Mouse (Mus musculus) left cerebral cortex, adult 8-10 months (tissue): ENCODE results near the gene Rps25. TPM values are rescaled to one million over a fixed set of nuclear protein-coding genes. Genes with fewer than 3 reads are reported as not detected.
"Not testable (repeated sequence)": the region's sequence is repeated elsewhere in the genome, so short reads cannot be mapped to it uniquely, and the experiment has no call there.

Source experiments
- DNase-seq, 2 experiments: peaks; one replicate each; pipeline ENCODE4 v3.0.0; 2022; ENCODE audit warnings: low spot score in 2 of 2
- total RNA-seq, 4 experiments: library from RNA; stranded (reverse); gene quantifications; 2 replicates each; pipeline ENCODE4 v1.2.4; 2022

The Rps25 gene
- total RNA-seq, 4 experiments from 2014 or later, result 768 to 851 (median 802) TPM

DNA sequence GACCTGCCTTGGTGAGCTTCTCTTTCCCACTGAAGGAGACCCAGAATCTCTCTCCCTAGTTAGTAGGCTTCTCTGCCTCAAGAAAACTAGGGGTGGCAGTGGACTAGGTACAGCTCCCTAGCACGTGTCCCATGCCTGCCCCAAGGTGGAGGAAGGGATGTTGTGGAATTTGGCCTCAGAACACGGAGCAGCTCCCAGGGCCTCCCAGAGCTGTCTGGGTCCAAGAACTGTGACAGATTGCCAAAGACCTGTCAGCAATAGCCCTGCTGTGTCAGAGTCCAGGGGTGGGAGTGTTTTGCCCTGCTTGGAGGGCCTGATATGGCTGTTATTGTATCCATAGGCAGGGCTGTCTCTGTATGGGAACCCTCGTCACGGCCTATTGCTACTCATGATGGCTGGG, 5.9 kb upstream of the Rps25 start:
- DNase-seq, result no peak

DNA sequence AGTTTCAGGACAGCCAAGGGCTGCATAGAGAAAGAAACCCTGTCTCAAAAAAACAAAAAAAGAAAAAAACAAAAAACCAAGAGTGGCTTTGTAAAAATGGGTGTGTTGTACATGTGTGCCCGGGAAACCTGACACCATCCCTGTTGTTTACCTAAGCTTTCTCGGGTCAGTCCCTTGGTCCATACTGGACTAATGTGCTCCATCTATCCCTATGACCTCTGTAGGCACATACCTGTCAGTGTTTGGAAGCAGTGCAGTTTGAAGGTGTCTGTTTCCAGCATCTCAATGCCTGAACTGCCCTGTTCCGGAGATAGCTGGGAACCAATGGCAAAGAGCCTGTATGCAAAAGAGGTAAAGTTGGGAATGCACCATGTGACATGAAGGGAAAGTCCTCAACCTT, 1.9 kb upstream of the Rps25 start:
- DNase-seq, result no peak

DNA sequence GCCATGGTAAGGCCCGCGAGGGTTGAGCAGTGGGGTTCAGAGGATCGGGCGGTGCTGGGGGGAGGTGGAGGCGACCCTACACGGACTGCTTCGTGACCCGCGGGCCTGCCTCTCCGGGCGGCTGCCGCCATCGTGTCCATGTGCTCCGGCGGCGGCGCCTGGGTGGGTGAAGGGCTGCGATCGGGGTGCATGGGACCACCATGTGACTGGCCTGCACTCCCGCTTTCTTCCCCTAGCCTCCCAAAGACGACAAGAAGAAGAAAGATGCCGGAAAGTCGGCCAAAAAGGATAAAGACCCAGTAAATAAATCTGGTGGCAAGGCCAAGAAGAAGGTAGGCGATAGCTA, 786 bp downstream of the Rps25 start:
- DNase-seq, result no peak

DNA sequence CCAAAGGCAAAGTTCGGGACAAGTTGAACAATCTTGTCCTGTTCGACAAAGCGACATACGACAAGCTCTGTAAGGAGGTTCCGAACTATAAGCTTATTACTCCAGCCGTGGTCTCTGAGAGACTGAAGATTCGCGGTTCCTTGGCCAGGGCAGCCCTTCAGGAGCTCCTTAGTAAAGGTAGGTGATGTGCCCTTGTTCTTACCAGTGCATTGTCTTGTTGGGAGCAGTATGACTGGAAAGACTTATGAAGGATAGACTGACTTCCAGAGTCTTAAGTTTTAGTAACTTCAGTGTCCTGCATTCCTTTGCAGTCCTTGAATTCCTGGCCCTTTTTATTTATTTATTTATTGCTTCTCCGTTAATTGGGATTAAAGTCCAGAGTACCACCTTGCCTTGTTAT, 1.8 kb downstream of the Rps25 start:
- DNase-seq, result not testable (repeated sequence)

DNA sequence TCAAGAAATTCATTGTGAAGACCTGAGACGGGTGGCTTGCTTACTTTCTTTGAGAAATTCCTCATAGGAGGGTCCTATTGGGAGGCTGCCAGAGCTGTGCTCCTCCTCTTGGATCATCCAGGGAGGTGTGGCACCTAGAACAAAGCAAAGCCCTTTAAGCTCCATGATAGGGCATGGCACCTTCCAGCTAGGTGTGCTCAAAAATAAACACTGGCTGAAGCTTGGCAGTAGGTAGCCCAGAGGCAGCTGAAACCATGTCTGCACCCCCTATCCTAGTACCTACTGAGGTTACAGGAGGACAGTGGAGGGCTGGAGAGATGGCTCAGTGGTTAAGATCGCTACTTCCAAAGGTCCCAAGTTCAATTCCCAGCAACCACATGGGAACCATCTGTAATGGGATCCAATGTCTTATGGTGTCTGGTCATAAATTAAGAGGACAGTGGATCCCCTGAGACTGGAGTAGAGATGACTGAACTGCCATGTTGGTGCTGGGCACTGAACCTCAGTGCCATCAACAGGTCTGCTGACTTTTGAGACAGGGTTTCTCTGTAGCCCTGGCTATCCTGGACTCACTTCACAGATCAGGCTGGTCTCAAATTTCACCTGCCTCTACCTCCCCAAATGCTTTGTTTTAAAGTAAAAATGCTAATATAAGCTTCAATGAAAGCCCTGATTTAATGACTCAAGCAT, 3.9 kb downstream of the Rps25 start:
- no peak for DNase-seq

DNA sequence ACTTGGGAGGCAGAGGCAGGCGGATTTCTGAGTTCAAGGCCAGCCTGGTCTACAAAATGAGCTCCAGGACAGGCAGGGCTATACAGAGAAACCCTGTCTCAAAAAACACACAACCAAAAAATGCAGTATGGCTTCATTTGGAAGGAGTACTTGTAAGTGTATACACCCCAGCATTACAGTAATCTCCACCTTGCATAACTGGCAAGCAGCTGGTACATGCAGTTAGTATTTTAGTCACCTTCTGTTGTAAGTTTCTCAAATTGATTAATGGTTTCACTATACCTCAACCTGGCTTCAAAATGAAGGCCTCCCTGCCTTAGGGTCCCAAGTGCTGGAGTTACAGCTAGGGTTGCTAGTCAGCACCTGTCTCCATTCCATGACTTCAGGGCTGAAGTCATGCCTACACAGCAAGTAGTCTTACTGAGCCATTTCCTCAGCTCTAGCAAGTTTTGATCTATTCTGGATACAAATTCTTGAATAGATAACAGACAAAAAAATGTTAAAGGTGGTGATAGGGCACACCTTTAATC, 4.7 kb downstream of the Rps25 start:
- DNase-seq, result no peak

DNA sequence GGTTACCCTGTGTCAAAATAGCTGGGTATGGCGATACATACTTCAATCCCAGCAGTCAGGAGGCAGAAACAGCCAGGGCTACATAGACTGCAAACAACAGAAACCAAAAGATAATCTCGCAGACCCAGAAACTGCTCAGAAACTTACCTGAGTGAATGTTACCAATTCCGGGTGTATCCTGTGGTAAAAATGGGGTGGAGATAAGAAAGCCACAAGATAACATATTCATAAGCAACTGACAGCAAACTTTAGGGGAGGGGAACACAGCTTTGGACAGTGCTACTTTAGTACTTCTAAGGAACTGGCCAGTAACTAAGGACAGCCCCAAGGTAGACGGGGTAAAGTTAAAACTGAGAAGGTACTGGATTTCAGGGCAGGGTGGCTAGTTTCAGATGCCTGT, 5.4 kb downstream of the Rps25 start:
- no peak for DNase-seq

DNA sequence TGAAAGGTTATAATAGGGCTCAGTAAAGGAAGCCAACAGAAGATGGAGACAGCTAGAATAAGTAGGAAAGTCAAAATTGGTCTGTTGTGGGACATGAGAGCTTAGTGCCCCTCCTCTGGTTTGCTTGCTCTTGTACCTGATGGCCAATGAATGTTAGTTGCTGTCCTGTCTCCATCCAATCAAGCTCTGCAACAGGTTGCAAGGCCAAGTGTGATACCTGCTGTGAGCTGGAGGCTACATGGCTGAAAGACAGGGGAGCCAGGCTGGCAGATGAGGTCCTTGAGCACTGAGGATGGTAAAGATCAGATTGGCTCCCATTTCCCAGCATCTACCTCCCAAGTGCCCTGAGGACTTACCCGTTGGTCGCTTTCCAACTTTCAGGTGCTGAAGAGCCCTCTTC, 5.8 kb downstream of the Rps25 start:
- no peak for DNase-seq

DNA sequence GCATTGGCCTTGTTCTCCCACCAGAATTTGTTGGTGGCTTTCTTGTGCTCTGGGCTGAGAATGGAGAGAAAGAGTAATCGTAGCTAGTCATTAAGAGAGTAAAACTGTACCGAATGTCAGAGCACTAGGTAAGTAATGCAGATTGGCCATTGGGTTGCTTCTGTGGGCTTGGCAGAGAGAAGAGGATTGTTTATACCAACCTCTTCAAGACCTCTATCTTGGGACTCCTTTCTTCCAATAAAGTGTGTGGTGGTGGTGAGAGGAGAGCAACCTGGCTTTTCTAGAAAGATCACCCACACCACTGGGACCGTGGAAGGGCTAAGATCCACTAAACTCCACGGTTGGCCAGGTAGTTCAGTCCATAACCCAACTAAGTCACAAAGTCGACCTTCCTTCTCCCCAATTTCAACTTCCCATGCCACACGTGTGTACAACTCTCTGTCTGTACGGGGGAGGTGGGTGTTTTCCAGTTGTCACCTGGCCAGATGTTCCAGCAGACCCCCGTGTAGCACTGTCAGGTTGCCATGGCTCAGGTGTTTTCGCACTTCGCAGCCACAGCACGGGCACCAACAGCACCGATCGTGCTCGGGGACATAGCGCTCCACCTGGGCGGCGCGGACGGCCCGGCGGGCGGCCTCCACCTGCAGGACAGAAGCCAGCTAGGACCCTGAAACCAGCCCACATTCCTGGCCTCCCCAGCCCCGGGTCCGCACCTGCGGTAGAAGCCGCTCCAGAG, 10.4 kb downstream of the Rps25 start:
- DNase-seq, result no peak

DNA sequence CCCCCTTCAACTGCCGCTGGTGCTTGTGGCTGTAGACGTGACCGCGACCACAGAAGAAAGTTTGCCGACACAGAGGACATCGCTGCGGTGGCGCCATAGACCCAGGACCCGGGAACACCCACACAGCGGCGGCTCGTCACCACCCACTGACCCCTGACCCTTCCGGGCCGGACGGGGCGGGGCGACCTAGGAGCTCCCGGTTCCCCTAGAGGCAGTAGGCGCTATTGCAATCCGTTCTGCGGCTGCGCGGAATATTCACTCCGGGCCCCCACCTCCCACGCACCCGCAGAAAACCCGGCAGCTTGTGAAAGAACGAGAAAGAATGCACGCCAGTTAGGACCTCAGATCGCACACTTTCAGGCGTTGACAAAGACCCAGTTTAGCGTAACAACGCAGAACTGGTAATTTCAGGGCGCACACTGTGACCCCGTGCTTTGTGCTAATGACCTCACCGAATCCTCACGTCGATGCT, 11.0 kb downstream of the Rps25 start:
- DNase-seq, result peak; percentile 94 to 96

DNA sequence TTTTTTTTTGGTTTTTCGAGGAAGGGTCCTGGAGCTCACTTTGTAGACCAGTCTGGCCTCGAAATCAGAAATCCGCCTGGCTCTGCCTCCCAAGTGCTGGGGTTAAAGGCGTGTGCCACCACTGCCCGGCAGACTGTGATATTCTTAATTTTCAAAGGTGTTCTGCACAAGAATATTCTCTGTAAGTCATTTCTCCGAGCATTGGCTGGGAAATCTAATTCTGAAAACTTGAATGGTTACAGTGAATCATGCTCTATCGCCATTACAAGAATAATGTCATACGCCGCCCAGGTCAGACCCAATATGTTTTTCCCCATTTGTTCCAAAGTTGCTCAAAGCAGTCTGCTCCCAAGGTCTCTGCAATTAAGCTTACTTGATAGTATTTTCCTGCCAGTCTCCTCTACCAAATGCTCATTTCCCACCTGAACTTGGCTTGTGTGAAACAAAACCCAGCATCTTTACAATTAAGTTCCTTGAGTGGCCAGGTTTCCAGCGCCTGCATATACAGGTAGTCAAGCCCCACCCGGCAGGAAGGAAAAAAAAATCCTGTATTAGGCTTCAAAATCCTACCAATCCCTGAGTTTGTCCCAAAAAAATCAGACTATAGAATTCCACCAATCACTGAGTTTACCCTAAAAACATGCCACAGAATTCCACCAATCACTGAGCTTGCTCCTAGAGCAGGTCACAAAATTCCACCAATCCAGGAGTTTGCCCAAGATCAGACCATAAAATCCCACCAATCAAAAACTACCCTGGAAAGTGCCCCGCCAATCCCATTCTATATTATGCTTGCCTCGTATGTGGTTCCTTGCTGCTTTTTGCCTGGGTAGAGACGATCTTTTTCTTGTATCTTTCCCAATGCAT, 11.8 kb downstream of the Rps25 start, which contains the start of gene Ccdc84:
Gene Ccdc84, minus strand, starts transcription at position 51 of the 867 bp plus-strand sequence.
- no peak for DNase-seq

DNA sequence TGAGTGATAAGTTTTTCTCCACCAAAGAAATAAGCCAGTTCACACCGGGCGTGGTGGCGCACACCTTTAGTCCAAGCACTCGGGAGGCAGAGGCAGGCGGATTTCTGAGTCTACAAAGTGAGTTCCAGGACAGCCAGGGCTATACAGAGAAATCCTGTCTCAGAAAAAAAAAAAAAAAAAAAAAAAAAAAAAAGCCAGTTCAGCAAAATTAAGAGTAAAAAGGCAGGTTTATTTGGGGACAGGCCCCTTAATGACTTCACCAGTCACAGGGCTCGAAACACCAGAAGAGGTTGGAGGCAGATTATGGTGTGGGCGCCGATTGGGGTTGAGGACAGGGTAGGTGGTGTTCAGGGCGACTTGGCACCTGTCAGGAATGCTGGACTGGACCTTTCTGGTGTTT, 12.8 kb downstream of the Rps25 start:
- DNase-seq, result not testable (repeated sequence)

DNA sequence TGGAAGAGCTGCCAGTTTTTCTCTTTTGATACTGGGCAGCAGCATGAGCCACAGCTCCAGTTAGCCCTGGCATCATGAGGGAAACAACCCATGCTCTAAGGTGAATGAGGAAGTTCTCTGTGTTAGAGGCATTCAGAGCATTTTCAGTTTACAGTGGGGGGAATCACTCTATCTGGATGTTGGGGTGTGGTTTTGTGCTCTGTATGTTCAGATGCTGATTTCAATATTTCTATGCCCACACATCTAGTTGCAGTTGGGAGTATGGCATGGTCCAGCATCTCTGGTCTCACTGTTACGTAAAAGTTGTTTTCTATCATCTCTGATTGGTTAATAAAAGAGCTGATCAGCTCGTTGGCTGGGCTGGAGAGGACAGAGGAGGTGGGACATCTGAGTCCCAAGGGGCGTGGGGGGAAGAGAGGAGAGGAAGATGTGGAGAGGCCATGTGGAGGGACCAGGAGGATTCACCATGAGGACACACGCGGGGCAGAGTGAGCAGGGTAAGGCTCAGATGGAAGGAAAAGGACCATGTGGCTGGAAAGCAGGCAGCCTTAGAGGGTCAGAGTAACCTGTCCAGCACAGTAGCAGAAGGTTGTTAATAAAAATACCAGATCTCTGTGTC, 13.4 kb downstream of the Rps25 start:
- no peak for DNase-seq

DNA sequence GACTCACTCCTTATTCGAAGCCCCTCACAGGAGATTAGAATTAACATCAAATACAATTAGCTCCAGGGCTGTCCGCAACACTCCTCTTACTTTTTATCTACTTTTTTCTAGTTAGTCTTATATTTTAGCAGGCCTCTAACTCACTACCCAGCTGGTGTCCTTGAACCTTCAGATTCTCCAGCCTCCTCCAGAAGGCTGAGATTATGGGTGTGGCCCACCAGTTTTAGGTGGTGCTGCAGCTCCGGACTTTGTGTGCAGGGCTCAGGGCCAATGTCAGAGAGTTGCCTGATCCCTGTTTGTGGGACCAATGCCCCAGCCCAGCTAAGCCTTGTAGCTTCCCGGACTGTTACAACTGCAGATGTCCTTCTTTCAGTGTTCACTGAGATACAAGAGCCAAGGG, 16.6 kb downstream of the Rps25 start:
- no peak for DNase-seq

DNA sequence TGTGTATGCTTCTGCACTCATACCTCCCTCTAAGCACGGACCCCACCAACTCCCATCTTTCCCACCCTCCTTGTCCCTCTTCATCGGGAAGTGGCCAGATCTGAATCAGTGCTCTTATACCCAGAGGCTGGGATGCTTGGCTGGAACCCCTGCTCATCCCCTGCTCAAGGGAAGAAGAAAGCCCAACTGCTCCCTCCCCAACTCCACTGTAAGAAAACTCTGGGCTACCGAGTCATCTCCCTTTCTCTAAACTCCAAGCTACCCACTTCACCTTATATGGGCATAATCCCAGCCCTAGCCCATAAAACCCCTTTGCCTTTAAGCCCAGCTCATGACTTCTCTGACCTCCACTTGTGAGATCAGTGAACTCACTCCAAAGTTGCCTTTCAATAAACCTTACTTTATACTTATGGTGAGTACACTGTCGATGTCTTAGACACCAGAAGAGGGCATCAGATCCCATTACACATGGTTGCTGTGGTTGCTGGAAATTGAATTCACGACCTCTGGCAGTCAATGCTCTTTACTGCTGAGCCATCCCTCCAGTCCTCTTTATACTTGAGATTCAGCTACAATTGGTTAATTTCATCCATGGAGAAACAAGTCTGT, 25.7 kb downstream of the Rps25 start:
- DNase-seq, result no peak

DNA sequence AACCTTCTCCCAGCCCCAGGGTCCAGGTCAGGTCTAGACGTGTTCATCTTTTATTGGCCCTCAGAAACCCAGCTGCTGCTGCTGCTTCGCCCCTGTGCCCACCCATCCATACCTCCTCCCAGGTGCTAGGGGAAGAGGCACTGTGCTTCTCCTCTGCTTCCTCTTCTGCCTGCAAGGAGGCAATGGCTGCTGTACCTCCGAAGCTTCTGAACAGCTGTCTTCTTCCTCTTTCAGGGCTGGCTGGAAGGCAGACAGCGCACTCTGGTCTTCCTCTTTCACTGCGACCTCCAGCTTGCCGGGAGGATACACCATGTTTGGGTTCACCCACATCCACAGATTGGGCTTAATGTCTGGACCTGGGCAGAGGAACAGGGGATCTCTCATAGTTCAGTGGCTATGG, 28.8 kb downstream of the Rps25 start:
- DNase-seq, result no peak

DNA sequence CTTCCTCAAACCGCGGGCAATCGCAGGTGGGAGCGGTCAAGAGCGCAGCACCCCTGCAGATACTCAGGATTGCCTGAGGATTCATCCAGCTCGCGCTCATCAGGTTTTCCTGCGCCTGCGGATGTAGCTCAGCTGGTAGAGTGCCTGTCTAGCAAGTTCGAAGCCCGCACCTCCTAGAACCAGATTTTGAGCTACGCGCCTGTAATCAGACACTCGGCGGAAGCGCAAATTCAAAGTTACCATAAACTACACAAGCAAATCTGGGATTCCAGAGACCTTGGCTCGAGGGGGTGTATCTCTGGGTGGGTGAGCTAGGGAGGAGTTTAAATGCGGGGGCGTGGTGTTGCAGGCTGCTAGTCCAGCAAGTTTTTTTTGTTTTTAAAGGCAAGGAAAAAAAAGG, 34.0 kb downstream of the Rps25 start, which contains the start of gene Foxr1:
Gene Foxr1, minus strand, starts transcription at position 176 of the 400 bp plus-strand sequence.
- no peak for DNase-seq

DNA sequence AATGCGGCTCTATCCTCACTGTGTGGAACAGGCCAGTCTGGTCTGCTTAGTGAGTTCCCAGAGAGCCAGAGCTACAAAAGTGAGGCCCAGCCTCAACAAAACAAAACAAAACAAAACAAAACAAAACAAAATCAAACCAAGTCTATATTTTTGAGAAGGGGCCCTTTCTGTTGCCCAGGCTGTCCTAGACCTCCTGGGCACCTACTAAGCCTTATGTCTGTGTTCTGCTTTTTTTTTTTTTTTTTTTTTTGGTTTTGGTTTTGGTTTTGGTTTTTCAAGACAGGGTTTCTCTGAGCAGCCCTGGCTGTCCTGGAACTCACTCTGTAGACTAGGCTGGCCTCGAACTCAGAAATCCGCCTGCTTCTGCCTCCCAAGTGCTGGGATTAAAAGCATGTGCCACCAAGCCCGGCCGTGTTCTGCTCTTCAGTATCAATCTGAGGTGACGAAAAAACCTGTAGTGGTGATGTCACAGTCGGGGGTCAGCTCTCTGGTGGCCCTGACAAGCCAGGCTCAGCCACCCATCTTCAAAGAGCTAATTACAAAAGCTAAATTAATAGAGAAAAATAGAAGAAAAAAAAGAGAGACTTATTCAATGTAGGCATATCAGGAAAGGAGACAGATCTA, 37.6 kb downstream of the Rps25 start:
- DNase-seq, result not testable (repeated sequence)

DNA sequence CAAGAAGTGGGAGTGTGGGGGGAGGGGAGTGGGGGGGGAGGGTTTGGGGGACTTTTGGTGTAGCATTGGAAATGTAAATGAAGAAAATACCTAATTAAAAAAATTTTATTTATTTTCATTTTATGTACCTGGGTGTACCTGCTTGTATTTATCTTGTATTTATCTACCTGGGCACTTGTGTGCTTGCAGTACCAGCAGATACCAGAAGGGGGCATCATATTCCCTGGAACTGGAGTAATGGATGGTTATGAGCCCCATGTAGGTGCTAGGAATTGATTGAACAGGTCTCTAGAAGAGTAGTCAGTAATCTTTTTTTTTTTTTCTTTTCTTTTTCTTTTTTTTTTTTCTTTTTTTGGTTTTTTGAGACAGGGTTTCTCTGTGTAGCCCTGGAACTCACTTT, 43.4 kb downstream of the Rps25 start:
- DNase-seq, result no peak

DNA sequence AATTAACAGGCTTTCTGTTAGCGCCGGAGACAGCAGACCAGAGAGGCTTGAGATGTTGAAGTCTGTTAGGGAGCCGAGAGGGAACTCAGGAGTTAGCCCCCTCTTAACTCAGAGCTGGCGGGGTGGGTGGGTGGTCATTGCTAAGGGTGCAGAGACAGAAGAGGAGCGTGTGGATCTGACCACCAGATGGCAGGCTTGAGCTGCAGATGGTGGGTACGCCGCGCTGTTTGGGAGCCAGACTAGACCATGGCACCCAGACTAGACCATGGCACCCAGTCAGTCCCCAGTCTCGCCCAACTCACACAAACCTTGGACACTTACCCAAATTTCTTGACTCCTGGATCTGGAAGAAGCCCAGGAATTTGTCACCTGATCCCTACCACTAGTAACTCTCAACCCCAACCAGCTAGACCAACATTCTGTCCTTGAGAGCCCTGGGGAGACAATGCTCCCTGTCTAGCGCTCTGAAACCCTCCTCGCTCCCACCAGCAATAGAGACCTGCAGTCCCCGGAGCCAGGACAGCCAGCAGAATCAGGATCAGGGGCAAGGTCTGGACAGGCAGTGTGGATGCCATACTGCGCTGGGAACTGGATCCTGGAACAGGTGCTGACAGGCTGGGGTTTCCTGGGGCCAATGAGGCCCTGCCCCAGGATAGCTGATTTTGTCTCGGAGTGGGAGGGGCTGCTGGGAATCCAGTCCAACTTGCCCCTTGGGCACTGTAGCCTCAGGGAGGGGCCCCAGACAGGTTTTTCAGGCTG, 47.4 kb downstream of the Rps25 start:
- peak in 1 of 2 experiments; percentile 89 for DNase-seq
